Mouse (Mus musculus) bone marrow, adult 2 months (tissue): ENCODE data around the gene Cmklr1.

Experiments
- CTCF ChIP-seq: fragments of 200-500 bp; IDR thresholded peaks from 2 replicates; pipeline ENCODE4 v1.5.1; 2011; ENCODE audit warnings: low read length, control low read depth; ENCODE audit not compliant: control insufficient read depth, insufficient read depth
- POLR2A ChIP-seq: fragments of 200-500 bp; IDR thresholded peaks from 2 replicates; pipeline ENCODE4 v1.6.1; 2011; ENCODE audit warnings: low read depth, mild to moderate bottlenecking, control low read depth, low read length, borderline replicate concordance; ENCODE audit not compliant: control insufficient read depth

- no peak for TF ChIP-seq CTCF
- TF ChIP-seq POLR2A: no peak
Measured at GRCm38 (mm10) chr5:113643107-113643848, 6.9 kb downstream of the Cmklr1 start.
